Mouse (Mus musculus) MEL (cell line): ENCODE measurements at regions not wholly inside any gene's neighbourhood (a gene's known extent, or its start where the extent isn't known, plus 50 kb on each side); places are given as distances from the start of the nearest gene placed in this dataset.

Source experiments
- DNase-seq: peaks from one replicate; pipeline ENCODE4 v3.0.0; 2011; ENCODE audit warnings: low read depth, low spot score
- H3K27ac ChIP-seq: 2 replicates; pipeline ENCODE4 v1.5.1; 2012; ENCODE audit warnings: low read depth, mild to moderate bottlenecking, control low read depth, low read length, moderate library complexity; ENCODE audit not compliant: control insufficient read depth
- H3K27me3 ChIP-seq, 2 experiments: fragments of 150-350 bp in 1 of 2; sonication (generic) in 1 of 2; 2 replicates each; pipeline ENCODE4 v1.6.1; 2012; ENCODE audit warnings: low read length in 2 of 2, mild to moderate bottlenecking in 2 of 2, improper control_type of control experiment in 1 of 2, moderate library complexity in 1 of 2; ENCODE audit not compliant: insufficient read depth in 2 of 2, control insufficient read depth in 1 of 2
- H3K36me3 ChIP-seq, 2 experiments: 2 replicates each; pipeline ENCODE4 v1.6.1; 2012 to 2014; ENCODE audit warnings: low read length in 2 of 2, improper control_type of control experiment in 1 of 2, inconsistent platforms in 1 of 2, mild to moderate bottlenecking in 1 of 2; ENCODE audit not compliant: insufficient read depth in 2 of 2, control insufficient read depth in 1 of 2
- H3K4me1 ChIP-seq, 2 experiments: fragments of 150-350 bp in 1 of 2; sonication (generic) in 1 of 2; 2 replicates each; pipeline ENCODE4 v1.6.1; 2012; ENCODE audit warnings: low read length in 2 of 2, improper control_type of control experiment in 1 of 2, mild to moderate bottlenecking in 1 of 2; ENCODE audit not compliant: insufficient read depth in 2 of 2, control insufficient read depth in 1 of 2
- H3K4me3 ChIP-seq, 2 experiments: fragments of 150-350 bp in 1 of 2; sonication (generic) in 1 of 2; 2 replicates each; pipeline ENCODE4 v1.5.1; 2012; ENCODE audit warnings: low read depth in 2 of 2, low read length in 2 of 2, mild to moderate bottlenecking in 2 of 2, moderate library complexity in 2 of 2, control low read depth in 1 of 2, improper control_type of control experiment in 1 of 2; ENCODE audit not compliant: control insufficient read depth in 1 of 2, insufficient read depth in 1 of 2
- H3K79me2 ChIP-seq: 2 replicates; pipeline ENCODE4 v1.6.1; 2012; ENCODE audit warnings: mild to moderate bottlenecking, low read length, moderate library complexity; ENCODE audit not compliant: control insufficient read depth, poor library complexity, insufficient read depth
- H3K9ac ChIP-seq: 2 replicates; pipeline ENCODE4 v1.6.1; 2012; ENCODE audit warnings: low read depth, mild to moderate bottlenecking, control low read depth, low read length, moderate library complexity; ENCODE audit not compliant: control insufficient read depth, poor library complexity, severe bottlenecking
- H3K9me3 ChIP-seq: fragments of 150-350 bp; sonication (generic); replicated peaks from 2 replicates; pipeline ENCODE4 v1.6.1; 2012; ENCODE audit warnings: mild to moderate bottlenecking, low read length, improper control_type of control experiment, moderate library complexity; ENCODE audit not compliant: insufficient read depth
- EP300 ChIP-seq, 2 experiments: IDR thresholded peaks; 2 replicates each; pipeline ENCODE4 v1.6.1; 2011; ENCODE audit warnings: improper control_type of control experiment in 2 of 2, low read length in 2 of 2, low read depth in 1 of 2, mild to moderate bottlenecking in 1 of 2

DNA sequence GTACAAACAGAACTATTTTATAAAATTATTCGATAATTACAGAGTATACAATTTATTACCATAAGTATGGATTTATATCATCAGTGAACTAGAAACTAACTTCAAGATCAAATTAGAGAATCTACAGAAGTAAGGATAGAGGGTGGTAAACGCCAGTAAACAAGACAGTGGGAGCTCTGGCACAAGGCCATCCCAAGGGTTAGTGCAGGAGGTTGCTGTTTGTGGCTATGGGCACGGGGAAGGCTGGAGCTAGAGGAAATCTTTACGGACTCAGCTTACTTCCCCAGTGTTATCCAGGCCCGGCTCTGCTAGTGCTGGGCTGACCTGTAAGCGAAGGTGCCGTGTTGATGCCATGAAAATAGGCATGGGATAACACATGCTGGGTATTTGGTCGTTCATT lies 220.5 kb upstream of the Api5 start:
- no peak for TF ChIP-seq EP300 (IDR thresholded peaks at IDR 0.05; ENCODE audit: low read depth in 1 of 2, low read length in 2 of 2)
- Histone ChIP-seq H3K36me3 (no peaks in the 10 kb centered on the region), H3K4me3 (no peak overlapping the region), H3K27ac (no peak overlapping the region), H3K79me2 (no peaks in the 10 kb centered on the region), H3K9me3 (no peaks in the 10 kb centered on the region), H3K4me1 (no peaks in the 10 kb centered on the region), H3K9ac (no peak overlapping the region), H3K27me3 (no peaks in the 10 kb centered on the region)
- no peak for DNase-seq
